Mouse (Mus musculus): ENCODE measurements around the gene Top2b. TPM values are rescaled to one million over a fixed set of nuclear protein-coding genes. Genes with fewer than 3 reads are reported as not detected.

Top2b gene
- 19.4 and 25.6 TPM in 2 replicates for polyA plus RNA-seq (2015; fragmentation: Nextera tagmentation; extraction: Ambion mirVana)

GRCm38 (mm10) chr14:16364878-16365337 lies at the start of gene Top2b:
Gene Top2b (plus strand): TSS chr14:16365179.

Other genes with a start within 250 kb of the Top2b start
- gene Ngly1, start 115.9 kb upstream of the Top2b start, polyA plus RNA-seq (2015; fragmentation: Nextera tagmentation; extraction: Ambion mirVana), result 36.4 and 44.6 TPM in 2 replicates
- gene Oxsm, start 115.4 kb upstream of the Top2b start, polyA plus RNA-seq (2015; fragmentation: Nextera tagmentation; extraction: Ambion mirVana), result 4.0 and 6.2 TPM in 2 replicates

Data from adrenal gland, postnatal 0 days (tissue).